Mouse (Mus musculus) kidney, postnatal 25 days (tissue): ENCODE data around the gene Utp11.
"Not testable (repeated sequence)": the region's sequence is repeated elsewhere in the genome, so short reads cannot be mapped to it uniquely, and the experiment has no call there.

Experiments used
- DNase-seq, 2 experiments: peaks; one replicate each; pipeline ENCODE4 v3.0.0; 2021; ENCODE audit warnings: mixed read lengths in 2 of 2

The Utp11 gene

GRCm38 (mm10) chr4:124693135-124693894 is at the start of gene Utp11:
Utp11 (minus strand) TSS chr4:124693600.
- peak; percentile 86 to 96 for DNase-seq

- DNase-seq = peak; percentile 39 to 85
Observed at GRCm38 (mm10) chr4:124742839-124743238, 49.4 kb upstream of the Utp11 start.

GRCm38 (mm10) chr4:124741376-124742343 is 48.3 kb upstream of the Utp11 start, which contains the start of gene Inpp5b:
Inpp5b (plus strand) TSS chr4:124741850.
- peak; percentile 88 to 93 for DNase-seq

DNA sequence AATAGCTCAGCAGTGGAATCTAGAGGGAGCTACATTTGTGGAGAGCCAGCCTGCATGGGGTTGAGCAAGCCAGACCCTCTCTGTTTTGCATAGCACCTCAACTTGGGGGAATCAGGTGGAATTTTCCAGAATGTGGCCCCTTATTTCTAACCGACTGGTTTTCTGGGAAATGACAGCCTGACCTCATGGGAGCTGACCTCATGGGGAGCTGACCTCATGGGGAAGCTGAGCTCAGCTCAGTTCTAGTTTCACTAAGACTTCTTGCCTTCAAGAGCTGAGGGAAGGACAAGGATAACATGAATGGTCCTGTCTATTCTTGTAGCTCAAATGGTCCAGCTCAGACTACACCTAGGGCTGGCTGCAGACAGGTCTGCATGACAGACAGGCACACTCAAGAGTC is 45.4 kb upstream of the Utp11 start:
- DNase-seq = no peak

GRCm38 (mm10) chr4:124738013-124738412 is 44.6 kb upstream of the Utp11 start:
- DNase-seq = no peak

DNA sequence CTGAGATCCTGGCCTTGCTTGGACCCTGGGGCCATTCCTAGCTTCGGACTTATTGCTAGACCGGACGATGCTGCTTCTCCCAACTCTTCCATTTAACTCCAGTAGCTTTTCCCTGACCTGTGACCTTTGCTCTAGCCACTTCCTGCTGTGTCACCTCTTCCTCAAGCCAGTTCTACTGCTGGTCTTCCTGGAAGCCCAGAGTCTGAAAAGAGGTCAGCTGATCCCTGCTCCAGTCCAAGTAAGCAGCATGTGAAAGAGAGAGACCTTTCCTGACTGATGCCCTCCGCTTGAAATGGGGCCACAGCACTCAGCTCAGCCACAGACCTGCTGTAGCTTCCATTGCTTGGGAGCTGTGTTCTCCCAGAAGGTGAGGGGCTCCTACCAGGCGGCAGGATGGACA is 44.1 kb upstream of the Utp11 start:
- peak in 1 of 2 experiments; percentile 51 for DNase-seq

DNA sequence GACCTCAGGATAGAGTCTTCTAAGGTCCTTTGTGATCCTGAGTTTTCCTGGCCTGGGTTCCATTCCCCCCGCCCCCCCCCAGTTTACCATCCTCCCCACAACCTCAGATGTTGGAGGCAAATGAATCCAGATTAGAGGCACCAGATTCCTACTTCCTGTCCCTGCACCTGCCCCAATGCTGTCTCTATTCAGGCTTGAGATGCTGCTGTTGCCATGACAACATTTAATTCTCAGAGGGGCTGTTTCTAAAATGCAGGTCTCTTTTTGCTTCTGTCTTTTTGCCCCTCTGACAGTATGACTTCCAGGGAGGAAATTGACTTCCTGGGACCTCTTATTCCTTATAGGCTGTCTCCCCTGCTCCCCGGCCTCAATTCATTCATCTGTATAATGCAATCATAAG is 43.6 kb upstream of the Utp11 start:
- no peak for DNase-seq

DNA sequence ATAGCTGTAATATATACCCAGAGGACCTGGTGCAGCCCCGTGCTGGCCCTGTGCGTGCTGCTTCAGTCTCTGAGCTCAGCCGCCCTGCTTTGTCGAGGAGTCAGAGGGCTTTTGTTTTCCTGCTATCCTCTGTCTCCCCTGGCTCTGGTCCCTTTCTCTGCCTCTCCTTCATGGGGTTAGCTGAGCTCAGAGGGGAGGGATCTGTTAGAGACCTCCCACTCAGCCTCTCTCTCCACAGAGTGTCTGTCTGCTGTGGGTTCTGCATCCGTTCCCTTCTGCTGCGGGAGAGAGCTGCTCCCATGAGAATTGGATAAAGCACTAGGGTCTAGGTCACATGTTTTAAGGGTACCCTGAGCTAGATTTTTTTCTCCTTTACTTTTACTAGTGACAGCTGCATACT is 32.7 kb upstream of the Utp11 start:
- no peak for DNase-seq

DNA sequence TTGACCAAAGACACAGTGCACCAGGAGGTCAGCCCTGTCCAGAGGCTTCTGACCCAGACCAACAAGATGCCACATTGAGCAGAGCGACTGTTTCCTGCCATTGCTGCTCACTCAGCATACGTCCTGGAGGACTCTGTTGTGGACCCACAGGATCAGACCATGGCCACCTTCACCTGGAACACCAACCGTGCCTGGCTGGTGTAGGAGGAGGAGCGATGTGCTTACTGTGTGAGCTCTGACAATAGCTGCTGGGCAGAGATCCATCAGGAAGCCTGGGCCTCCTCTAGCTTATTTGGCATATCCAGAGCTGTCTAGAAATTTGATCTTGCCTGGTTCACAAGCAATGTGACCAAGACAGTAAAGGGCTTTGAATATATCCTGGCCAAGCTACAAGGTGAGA is 25.7 kb upstream of the Utp11 start:
- no peak for DNase-seq

DNA sequence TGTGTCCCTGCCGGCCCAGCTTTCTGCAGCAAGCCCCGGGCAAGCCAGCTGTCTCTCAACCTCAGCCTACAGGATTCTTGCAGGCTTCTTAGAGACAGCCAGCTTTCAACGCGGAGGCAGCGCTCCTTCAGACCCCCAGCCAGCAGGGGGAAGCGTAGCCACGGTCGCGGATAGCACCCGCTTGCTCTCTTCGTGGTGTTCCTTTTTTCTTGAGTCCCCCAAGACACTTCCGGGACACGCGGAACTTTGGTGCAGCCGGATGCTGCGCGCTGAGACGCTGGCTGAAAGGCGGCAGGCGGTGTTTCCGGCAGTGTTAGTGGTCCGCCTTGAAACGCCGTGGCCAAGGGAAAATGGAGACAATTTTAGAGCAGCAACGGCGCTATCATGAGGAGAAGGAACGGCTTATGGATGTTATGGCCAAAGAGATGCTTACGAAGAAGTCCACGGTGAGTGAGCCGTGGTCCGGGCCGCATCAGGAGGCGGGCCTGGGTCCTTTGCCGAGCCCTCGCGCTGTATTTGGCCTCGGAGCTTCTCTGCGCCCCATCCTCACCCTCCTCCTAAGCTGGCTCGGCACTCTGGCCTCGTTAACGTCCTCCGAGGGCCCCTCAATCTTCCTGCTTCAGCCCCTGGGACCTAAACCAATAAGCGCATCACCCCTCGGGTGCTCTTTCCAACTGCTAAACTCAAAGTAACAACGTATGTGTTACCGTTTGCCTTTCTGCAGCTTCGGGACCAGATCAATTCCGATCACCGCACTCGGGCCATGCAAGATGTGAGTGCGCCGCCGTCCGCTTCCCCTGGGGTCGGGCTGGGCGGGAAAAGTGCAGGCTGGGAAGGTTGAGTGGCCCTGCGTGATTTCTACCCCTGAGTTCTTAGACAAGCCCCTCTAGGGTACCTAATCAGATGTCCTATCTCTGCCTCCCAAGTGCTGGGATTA is 21.4 kb upstream of the Utp11 start, which contains the start of gene Sf3a3:
Gene Sf3a3 (plus strand): TSS at position 232 of the 937 bp plus-strand sequence.
- DNase-seq = peak; percentile 93 to 96

DNA sequence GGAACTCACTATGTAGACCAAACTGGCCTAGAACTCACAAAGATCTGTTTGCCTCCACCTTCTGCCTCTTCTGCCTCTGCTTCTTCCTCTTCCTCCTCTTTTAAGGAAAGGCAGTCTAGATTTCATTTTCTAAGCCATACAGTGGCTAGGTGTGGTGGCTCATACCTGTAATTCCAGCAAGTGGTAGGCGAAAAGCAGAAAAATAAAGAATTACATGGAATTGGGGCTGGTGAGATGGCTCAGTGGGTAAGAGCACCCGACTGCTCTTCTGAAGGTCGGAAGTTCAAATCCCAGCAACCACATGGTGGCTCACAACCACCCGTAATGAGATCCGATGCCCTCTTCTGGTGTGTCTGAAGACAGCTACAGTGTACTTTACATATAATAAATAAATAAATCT is 20.4 kb upstream of the Utp11 start:
- DNase-seq = not testable (repeated sequence)

DNA sequence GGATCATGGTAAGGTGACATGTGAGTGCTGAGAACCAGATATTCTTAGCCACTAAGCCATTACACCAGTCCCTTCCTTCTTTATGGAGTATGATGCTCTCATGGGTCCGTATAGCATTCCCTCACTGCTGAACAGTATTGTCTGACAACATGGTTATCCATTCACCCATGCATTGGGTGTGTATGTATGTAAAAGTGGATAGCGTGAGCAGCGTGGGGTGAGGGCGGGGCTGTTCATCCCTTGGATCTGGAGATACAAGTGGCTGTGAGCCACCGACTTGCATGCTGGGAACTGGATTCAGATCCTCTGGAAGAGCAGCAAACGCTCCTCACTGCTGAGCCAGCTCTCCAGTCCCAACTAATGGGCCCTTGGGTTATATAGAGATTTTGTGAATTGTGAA is 19.2 kb upstream of the Utp11 start:
- DNase-seq = no peak

DNA sequence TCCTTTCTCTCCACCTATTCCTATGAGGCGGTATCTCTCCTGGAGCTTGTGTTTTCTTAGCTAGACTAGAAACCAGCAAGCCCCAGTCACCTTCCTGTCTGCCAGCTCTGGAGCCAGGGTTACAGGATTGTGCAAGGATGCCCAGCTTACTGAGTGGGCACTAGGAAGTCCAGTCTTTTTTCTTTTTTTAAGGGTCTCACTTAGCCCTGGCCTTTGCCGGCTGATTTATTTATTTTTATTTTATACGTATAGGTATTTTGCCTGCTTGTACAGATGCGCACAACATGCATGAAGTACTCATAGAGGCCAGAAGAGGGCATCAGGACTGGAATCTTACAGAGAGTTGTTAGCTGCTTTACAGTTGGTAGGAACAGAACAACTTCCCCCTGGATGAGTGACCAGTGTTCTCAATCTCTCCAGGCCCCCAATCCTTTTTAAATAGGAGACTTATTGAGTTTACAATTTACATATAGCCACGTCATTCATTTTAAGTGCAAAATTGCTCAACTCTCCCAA is 17.4 kb upstream of the Utp11 start:
- peak; percentile 55 to 70 for DNase-seq

DNA sequence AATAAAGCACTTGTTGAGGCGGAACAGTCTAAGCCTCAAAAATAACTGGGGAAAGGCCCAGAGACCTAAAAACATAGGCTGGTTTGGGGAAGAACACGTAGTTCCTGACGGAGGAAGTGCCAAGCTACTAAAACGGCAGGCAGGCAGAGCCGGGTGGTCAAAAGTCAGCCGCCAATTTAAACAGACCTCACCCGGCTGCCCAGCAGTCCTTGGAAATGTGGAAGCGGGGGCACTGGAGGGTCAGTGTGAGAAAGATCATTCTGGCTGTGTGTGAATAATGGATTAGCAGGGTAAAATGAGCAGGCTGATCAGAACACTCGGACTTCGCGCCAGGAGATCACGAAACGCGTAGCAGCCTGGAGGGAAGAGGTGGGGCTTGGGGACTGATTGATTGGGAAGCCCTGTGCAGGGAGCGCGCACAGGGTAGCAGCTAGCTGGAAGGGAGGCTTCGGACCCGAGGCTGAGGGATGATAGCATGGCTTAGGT is 16.6 kb upstream of the Utp11 start:
- peak; percentile 50 to 61 for DNase-seq

- DNase-seq = peak; percentile 89 to 95
Observed at GRCm38 (mm10) chr4:124708518-124709477, 15.4 kb upstream of the Utp11 start.

GRCm38 (mm10) chr4:124708200-124708517 is 14.8 kb upstream of the Utp11 start:
- not testable (repeated sequence) for DNase-seq

DNA sequence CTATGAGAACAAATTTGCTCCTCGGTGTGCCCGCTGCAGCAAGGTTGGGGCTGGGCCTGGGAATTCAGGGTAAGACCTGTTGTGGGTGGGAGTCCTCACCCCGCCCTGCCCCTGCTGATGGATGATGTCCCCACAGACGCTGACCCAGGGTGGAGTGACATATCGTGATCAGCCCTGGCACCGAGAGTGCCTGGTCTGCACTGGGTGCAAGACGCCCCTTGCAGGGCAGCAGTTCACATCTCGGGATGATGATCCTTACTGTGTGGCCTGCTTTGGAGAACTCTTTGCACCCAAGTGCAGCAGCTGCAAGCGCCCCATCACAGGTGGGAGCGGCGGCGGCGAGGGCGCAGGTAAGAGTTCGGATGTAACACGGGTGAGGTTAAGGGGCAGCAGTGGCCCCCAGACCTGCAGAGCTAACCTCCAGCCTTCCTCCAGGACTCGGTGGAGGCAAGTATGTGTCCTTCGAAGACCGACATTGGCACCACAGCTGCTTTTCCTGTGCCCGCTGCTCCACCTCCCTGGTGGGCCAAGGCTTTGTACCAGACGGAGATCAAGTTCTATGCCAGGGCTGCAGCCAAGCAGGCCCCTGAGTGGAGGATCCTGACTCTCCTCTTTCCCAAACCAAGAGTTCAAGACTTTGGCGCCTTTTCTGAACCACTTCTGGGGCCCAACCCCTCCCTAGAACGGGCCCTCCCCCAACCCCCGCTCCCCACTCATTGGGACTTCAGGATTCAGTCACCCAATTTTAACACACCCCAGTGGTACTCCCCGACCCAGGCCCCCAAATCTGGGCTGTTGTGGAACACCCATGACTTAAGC is 14.2 kb upstream of the Utp11 start:
- DNase-seq = not testable (repeated sequence)

DNA sequence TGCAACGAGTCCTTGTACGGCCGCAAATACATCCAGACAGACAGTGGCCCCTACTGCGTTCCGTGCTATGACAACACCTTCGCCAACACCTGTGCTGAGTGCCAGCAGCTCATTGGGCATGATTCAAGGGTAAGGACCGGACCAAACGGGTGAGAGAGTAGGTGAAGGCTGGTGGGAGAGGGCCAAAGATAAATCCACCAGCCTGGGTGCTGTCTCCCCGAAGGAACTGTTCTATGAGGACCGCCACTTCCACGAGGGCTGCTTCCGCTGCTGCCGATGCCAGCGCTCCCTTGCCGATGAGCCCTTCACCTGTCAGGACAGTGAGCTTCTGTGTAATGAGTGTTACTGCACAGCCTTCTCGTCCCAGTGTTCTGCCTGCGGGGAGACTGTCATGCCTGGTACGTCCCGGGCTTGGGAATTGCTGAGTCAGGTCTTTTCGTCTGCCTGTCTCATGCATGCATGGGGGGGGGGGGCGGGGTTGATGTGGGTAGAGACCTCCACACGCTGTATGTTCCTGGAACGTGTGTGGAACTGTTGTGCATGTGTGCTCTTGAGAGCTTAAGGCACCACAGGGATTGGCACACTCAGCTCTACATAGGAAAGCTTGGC is 12.4 kb upstream of the Utp11 start:
- no peak for DNase-seq

GRCm38 (mm10) chr4:124704797-124705474 is 11.5 kb upstream of the Utp11 start:
- DNase-seq = peak; percentile 70 to 84
